Mouse (Mus musculus) megakaryocyte, embryonic 14.5 days (primary cell): ENCODE data around the gene Fxyd3. TPM values are rescaled to one million over a fixed set of nuclear protein-coding genes. Genes with fewer than 3 reads are reported as not detected.
A peak's percentile ranks its signal among the peaks of the same experiment; 100 is the strongest.

Source experiments
- H3K27me3 ChIP-seq: replicated peaks from 2 replicates; pipeline ENCODE3; 2012; ENCODE audit warnings: inconsistent platforms
- H3K36me3 ChIP-seq: replicated peaks from 2 replicates; pipeline ENCODE3; 2012; ENCODE audit warnings: low read length, inconsistent platforms, mixed read lengths
- H3K4me1 ChIP-seq: 2 replicates; pipeline ENCODE4 v1.6.1; 2012; ENCODE audit warnings: inconsistent platforms
- H3K4me3 ChIP-seq: replicated peaks from 2 replicates; pipeline ENCODE3; 2012; ENCODE audit warnings: moderate library complexity, mild to moderate bottlenecking, inconsistent platforms
- H3K9me3 ChIP-seq: 2 replicates; pipeline ENCODE4 v1.6.1; 2012; ENCODE audit warnings: inconsistent platforms
- FLI1 ChIP-seq: IDR thresholded peaks from 2 replicates; pipeline ENCODE4 v1.6.1; 2012; ENCODE audit warnings: low read length, inconsistent platforms, mixed read lengths
- GATA1 ChIP-seq: IDR thresholded peaks from 3 replicates; pipeline ENCODE4 v1.6.1; 2012; ENCODE audit warnings: mixed read lengths, low read length, inconsistent platforms, borderline replicate concordance
- polyA plus RNA-seq: library from polyadenylated mRNA; stranded (reverse); fragments of >175 nt; gene quantifications from 2 replicates; pipeline ENCODE4 v1.2.3, GENCODE M21; 2012; ENCODE audit warnings: low replicate concordance; ENCODE audit not compliant: insufficient read depth

The Fxyd3 gene
- polyA plus RNA-seq, 1 experiment = not detected

DNA sequence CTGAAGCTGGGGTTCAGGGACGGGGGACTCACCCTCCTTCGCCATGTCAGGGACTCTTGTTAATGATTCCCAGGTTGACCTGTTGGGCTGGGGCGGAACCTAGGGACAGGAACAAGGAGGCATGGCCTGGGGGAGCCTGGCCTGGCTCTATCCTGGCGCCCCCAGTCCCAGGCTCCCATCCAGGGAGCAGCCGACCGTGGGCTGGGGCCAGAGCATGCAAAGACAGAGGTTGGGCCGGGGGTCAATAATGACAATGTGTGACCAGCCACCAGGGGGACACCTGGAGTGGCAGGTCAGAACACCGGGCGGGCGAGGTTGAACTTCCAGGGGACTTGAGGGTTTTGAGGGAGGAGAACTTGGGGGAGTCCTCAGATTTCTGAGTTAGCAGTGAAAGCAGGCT is 38.1 kb upstream of the Fxyd3 start:
- Histone ChIP-seq H3K4me3 (no peak overlapping the region), H3K4me1 (peaks cover 67% of the 10 kb centered on the region), H3K36me3 (no peaks in the 10 kb centered on the region), H3K9me3 (no peaks in the 10 kb centered on the region), H3K27me3 (peaks cover 23% of the 10 kb centered on the region)
- TF ChIP-seq GATA1 = no peak

DNA sequence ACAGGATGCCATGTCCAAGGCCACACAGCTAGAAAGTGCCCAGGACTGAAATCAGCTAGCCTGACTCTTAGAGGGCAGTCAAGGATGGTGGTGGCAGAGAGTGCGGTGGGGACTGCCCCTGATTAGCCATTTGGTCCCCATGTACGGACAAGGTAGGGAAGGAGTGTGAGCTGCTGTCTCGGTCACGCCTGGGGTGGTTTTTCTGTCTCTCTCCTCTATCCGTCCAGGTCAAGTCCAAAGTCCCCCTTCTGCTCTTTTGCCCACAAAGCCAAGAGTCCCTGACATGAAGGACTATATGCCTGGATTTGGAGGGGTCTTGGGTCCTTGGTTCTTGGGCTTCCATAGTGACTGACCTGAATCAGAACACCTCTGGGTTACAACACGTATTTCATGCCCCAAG is 37.3 kb upstream of the Fxyd3 start:
- H3K9me3 ChIP-seq = no peaks in the 10 kb centered on the region
- H3K4me1 ChIP-seq = peaks cover 76% of the 10 kb centered on the region
- H3K36me3 ChIP-seq = no peaks in the 10 kb centered on the region
- H3K4me3 ChIP-seq = no peak overlapping the region
- TF ChIP-seq FLI1 (no peak), GATA1 (no peak)
- H3K27me3 ChIP-seq = peaks cover 16% of the 10 kb centered on the region

DNA sequence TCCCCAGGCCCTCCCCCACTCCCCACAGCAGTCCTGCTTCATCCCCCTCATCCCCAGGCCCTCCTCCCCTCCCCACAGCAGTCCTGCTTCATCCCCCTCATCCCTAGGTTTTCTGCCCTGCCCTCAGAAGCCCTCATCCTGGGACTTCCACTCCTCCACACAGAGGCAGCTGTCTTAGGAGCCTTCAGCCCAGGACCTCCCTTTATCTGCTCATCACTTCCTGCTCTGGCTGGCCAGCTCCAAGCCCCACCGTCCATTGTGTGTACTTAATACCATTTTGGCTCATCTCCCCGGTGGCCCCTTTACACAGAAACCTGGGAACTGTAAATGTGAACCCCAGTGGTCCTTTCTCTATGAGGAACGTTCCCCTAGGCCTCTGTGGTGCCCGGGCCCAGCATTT is 35.5 kb upstream of the Fxyd3 start:
- Histone ChIP-seq H3K36me3 (no peaks in the 10 kb centered on the region), H3K9me3 (no peaks in the 10 kb centered on the region), H3K4me1 (peaks cover 83% of the 10 kb centered on the region), H3K4me3 (no peak overlapping the region), H3K27me3 (peaks cover 14% of the 10 kb centered on the region)
- TF ChIP-seq FLI1 (no peak), GATA1 (no peak)

DNA sequence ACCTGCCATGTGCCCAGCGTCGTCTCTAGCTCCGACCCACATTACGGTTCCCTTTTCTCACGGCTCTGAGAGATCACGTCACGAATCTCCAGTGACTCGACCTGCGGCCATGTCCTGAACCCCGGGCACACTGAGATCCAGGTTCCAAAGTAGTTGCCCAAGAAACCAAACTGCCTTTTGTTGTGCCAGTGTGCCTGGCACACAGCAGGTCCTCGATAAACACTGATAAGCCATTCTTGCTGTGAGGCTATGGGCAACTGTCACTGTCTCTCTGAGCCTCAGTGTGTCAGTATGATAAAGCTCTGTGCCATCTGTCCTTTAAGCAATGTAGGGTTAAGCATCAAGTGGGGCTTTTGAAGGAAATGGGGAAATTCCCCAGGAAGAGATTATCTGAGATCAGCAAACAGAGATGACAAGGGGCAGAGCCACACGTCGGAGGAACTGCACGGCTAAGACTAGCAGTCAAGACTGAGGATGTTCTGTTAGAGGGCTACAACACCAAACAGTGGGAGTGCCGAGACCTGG is 34.4 kb upstream of the Fxyd3 start:
- peak overlapping the region; percentile 53 for H3K4me3 ChIP-seq

DNA sequence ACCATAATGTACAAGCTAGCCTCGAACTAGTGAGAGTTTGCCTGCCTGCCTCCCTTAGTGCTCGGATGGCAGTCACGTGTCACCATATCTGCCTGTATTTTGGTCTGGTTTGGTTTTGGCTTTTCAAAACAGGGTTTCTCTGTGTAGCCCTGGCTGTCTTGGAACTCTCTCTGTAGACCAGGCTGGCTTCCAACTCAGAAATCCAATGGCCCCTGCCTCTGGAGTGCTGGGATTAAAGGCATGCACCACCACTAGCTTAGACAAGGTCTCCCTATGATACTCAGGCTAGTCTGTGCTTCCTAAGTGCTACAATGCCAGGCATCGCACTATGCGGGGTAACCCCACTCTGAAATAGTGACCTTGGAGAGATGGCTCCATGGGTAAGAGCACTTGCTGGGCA is 33.3 kb upstream of the Fxyd3 start:
- TF ChIP-seq GATA1 (no peak), FLI1 (no peak)
- Histone ChIP-seq H3K9me3 (no peaks in the 10 kb centered on the region), H3K36me3 (no peaks in the 10 kb centered on the region), H3K27me3 (peaks cover 17% of the 10 kb centered on the region), H3K4me1 (peaks cover 81% of the 10 kb centered on the region), H3K4me3 (no peak overlapping the region)

More for the DNA sequence above, 34.4 kb upstream of the Fxyd3 start:
- Histone ChIP-seq H3K9me3 (no peaks in the 10 kb centered on the region), H3K36me3 (no peaks in the 10 kb centered on the region), H3K4me1 (peaks cover 84% of the 10 kb centered on the region), H3K27me3 (peaks cover 14% of the 10 kb centered on the region)
- TF ChIP-seq GATA1 (no peak), FLI1 (no peak)

DNA sequence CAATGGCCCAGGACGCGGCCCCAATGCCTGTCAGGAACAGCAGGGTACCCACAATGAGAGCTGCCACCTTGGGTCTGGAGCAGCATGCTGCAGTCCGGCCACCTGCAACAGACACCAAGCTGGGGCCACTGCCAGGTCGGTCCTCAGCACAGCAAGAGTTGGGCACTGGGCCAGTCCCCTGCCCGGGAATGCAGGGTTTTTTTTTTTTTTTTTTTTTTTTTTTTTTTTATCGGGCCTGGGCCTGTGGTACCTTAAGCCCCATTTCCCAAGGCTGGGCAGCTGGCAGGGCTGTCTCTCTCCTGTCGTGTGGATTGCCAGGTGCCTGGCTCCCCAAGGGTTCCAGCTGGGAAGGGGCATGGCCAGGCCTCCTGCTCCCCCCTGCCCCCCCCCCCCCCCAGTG is 32.6 kb upstream of the Fxyd3 start:
- Histone ChIP-seq H3K4me1 (peaks cover 75% of the 10 kb centered on the region), H3K4me3 (no peak overlapping the region), H3K36me3 (no peaks in the 10 kb centered on the region), H3K27me3 (peaks cover 14% of the 10 kb centered on the region), H3K9me3 (no peaks in the 10 kb centered on the region)
- TF ChIP-seq FLI1 = no peak
- no peak for TF ChIP-seq GATA1

DNA sequence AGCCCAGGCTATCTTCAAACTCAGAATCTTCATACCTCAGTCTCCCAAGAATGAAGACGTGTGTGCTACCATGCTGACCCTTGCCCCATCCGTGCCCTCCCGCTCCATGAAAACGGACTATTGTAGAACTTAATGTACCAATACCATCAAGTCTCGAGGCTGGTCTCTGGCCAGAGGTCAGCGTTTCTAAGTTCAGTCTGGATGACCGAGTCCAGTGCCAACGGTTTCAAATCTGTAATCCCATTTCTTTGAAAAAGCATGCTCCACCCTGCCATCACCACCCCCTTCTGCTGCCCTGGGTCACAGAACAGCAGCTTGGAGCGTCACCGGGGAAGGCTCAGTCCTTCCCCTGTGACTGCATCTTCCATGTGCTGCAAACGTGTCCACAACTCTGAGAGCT is 31.3 kb upstream of the Fxyd3 start:
- Histone ChIP-seq H3K9me3 (no peaks in the 10 kb centered on the region), H3K27me3 (peaks cover 17% of the 10 kb centered on the region), H3K4me1 (peaks cover 69% of the 10 kb centered on the region), H3K36me3 (no peaks in the 10 kb centered on the region), H3K4me3 (no peak overlapping the region)
- TF ChIP-seq GATA1 (no peak), FLI1 (no peak)

DNA sequence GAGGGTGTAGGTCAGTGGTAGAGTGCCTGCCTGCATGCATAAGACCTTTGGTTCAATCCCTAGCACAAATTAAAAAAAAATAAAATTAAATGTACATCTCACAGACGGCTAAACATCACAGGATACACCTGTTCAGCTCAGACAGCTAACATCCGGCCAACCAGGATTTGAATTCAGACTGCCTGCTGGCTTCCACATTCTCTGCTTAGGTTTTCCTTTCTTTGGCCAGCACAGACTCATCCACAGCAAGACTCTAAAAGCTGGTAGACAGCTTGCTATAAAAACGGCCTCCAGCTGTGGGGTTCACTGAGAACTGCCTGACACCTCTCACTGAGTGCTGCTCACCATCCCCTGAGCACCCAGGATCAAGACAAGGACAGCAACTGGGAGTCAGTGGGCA is 29.7 kb upstream of the Fxyd3 start:
- peaks cover 29% of the 10 kb centered on the region for H3K27me3 ChIP-seq
- no peaks in the 10 kb centered on the region for H3K9me3 ChIP-seq
- peaks cover 57% of the 10 kb centered on the region for H3K4me1 ChIP-seq
- no peak overlapping the region for H3K4me3 ChIP-seq
- TF ChIP-seq GATA1 = no peak
- TF ChIP-seq FLI1 = no peak
- H3K36me3 ChIP-seq = no peaks in the 10 kb centered on the region

DNA sequence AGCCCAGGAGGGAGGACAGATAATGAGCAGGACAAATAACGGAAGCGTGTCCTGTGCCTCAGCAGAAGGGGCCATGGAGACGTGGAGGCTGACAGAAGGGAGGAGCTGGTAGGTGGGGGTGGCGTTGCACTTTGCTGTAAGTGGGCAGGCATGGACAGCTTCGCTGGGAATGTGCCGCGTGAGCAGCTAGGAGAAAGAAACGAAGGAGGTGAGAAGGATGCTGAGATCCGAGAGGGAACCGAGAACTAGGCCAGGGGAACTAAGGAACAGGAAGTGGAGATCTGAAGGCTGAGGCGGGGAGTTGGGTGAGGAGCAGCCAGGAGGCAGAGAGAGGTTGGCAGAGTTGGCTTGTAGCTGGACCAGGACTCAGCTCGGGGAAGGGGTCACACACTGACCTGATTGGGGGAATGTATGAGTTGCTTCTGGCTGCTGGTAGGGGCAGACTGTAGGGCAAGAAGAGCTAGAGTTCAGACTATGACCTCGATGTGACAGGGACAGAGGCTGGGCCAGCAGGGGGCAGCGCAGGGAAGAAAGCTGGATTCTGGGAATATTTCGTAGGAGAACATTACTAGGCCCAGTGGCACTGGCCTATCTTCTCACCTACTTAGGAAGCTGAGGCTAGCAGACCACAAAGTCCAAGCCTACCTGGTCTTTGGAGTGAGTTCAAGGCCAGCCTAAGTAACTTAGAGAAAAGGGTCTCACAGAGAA is 28.7 kb upstream of the Fxyd3 start:
- no peaks in the 10 kb centered on the region for H3K36me3 ChIP-seq
- TF ChIP-seq FLI1 (no peak), GATA1 (no peak)
- H3K4me1 ChIP-seq = peaks cover 52% of the 10 kb centered on the region

DNA sequence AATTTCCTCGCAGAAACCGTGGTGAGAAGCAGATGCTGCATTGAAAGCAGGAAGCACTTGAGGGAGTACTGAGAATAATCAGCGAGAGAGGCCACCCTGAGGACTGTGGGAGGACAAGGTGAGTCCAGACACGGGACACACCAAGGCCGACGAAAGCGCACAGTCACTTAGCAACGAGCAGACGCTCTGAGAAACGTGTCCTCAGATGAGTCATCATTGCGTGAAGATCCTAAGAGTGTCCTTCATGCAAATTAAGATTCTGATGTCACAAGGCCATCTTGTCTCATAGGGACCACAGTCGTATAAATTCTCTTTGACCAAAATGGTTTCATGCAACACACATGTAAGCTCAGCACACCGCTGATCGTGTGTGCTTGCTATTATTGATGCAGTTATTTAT is 24.3 kb upstream of the Fxyd3 start:
- H3K36me3 ChIP-seq = no peaks in the 10 kb centered on the region
- H3K27me3 ChIP-seq = peaks cover 42% of the 10 kb centered on the region
- H3K4me3 ChIP-seq = no peak overlapping the region
- peaks cover 18% of the 10 kb centered on the region for H3K4me1 ChIP-seq
- TF ChIP-seq FLI1 (no peak), GATA1 (no peak)
- peaks cover 5% of the 10 kb centered on the region; the same call in 1 of the 2 replicates for H3K9me3 ChIP-seq

More for the DNA sequence above, 28.7 kb upstream of the Fxyd3 start:
- H3K27me3 ChIP-seq = peaks cover 29% of the 10 kb centered on the region
- H3K9me3 ChIP-seq = no peaks in the 10 kb centered on the region
- H3K4me3 ChIP-seq = peak overlapping the region; percentile 3

DNA sequence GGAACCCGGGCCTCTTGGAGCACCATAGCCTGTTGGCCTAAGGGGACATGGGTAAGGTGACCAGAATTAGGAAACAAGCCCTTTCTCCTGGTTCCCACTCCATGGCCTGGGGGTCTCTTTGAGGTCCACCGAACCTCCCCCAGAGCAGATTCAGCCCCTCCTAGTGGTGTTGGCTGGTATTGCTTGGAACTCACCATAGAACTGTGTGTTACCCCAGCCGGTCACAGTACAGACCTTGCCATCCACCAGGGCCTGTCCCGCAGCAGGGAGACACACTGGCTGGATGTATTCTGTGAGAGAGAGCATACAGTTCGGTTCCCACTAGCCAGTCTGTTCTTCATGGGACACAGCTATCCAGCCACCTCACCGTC is 23.1 kb upstream of the Fxyd3 start:
- no peaks in the 10 kb centered on the region for H3K36me3 ChIP-seq
- H3K4me3 ChIP-seq = no peak overlapping the region
- peaks cover 46% of the 10 kb centered on the region for H3K27me3 ChIP-seq
- peaks cover 14% of the 10 kb centered on the region for H3K4me1 ChIP-seq
- TF ChIP-seq GATA1 (no peak), FLI1 (no peak)
- peaks cover 5% of the 10 kb centered on the region; the same call in 1 of the 2 replicates for H3K9me3 ChIP-seq
